Mouse (Mus musculus): ENCODE data around the gene Mat2a.
"Not testable (repeated sequence)": the region's sequence is repeated elsewhere in the genome, so short reads cannot be mapped to it uniquely, and the experiment has no call there.

The Mat2a gene

DNA sequence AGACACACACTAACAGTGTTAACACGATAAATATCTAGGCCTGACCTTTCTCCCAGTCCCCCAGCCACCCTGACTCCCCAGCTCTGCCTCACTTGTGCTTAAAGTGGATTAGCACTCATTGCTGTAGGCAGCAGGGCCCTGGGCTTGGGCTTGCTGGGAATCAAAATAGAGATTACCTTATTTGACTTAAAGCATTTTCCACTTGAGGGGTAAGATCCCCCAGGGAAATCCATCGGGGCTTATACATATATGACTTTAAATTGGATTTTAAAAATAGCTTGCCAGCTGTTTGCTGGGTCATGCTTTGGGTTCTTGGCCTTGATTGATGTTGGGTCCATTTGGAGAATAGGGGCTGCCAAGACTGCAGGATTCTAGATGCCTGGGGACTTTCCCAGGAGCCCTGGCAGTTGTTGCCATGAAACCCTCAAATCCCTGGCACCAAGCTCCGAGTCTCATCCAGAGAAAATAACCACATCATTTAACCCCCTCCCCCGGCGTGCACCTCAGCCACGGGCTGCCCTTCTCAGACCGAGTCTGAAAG, 15.5 kb upstream of the Mat2a start:
- DNase-seq, result no peak

DNA sequence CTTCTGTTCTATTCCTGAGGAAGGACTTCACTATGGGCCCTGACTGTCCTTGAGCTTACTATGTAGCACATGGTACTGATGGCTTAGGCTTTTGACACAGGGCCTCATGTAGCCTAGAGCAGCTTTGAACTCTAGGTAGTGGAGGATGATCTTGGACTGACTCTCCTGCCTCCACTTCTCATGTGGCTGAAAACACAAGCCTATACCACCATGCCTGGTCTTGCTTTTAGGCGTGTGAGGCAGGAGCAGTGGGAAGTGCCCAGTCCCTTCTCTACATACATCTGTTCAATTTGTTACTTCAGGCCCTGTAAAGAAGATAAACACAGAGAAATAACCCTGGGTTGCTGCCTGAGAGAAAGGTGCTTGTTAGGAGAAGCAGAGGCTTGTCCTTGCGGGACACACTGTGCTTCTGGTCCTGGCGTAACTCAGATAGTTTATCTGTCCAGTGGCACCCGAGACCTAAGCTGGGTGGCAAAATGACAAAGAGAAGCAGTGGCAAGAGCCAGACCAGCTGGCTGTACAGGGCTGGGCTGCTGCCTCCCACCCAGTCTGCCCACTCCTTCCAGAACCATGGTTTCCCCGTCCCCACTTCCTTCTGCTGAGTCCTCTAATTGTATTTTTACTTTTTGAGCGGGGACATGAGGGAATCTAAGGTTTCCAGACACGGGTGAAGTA, 14.9 kb upstream of the Mat2a start:
- DNase-seq, result no peak

DNA sequence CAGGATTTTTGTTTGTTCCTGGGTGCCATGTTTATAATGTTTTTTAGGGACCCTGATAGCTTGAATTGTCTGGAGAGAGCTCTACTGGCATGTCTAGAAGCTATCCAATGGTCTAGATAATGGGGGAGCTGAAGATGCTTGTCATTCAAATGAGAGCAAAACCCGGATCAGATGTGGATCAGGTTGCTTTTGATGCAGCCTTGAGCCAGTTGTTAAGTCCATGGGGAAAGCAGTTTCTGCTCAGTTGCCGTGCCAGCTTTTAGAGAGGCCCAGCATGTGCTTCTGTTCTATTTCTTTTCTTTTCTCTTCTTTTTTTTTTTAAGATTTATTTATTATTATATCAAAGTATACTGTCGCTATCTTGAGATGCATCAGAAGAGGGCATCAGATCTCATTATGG, 14.2 kb upstream of the Mat2a start:
- DNase-seq, result no peak

DNA sequence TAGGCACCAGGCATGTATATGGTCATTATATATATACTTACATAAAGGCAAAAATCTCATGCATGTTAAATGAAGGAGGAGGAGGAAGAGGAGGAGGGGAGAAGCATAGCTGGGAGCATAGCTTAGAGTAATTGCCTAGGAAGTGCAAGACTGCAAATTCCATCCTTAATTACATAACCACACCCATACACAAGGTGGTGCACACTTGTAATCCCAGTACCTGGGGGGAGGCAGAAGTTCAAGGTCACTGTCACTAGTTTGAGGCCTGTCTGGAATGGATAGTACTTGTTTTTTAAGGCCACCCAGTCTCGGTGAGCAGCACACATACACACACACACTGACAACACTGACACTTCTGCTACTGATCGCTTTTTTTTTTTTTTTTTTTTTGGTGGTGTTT, 13.0 kb upstream of the Mat2a start:
- DNase-seq, result no peak

DNA sequence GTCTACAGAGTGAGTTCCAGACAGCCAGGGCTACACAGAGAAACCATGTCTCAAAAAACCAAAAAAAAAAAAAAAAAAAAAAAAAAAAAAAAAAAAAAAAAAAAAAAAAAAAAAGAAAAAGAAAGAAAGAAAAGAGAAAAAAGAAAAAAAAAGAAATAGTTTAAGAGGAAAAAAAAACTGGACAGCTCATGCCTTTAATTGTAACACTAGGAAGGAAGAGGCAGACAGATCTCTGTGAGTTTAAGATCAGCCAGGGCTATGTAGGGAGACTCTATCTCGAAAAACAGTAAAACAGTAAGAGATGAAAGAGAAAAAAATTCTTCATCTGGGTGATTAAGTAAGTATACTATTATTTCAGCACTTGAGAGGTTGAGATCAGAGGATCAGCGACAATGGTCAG, 12.4 kb upstream of the Mat2a start:
- not testable (repeated sequence) for DNase-seq

DNA sequence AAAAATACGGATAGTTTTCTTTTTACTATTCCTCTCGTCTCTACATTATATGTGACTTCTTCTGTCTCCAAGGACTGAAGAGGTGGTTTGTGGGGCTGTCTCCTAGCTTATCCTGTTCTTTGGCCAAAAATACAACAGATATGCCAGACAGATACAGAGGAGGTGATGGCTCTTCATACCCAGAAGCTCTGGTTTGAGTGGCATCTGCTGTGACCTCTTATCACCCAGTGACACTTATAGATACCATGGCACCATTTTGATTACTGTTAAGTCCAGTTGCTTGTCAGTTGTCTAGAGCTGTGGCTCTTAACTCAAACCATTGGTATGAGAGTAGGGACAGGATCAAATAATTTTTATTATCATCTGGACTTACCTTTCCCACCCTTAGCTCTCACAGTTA, 8.1 kb upstream of the Mat2a start:
- no peak for DNase-seq

DNA sequence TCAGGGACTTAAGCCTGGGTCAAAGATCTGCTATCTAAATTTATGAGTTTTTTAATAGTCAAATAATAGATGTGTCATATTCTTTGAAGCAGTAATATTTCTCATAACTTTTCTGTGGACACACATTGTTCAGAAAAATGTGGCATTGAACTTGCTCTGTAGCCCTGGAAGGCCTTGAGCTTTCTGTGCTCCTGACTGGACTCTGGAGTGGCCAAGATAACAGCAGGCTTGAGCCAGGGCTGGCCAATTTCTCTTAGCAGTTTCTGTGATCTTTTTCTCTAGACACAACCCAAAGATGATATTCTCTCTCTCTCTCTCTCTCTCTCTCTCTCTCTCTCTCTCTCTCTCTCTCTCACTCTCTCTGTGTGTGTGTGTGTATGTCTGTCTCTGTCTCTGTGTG, 5.7 kb upstream of the Mat2a start:
- DNase-seq, result no peak

DNA sequence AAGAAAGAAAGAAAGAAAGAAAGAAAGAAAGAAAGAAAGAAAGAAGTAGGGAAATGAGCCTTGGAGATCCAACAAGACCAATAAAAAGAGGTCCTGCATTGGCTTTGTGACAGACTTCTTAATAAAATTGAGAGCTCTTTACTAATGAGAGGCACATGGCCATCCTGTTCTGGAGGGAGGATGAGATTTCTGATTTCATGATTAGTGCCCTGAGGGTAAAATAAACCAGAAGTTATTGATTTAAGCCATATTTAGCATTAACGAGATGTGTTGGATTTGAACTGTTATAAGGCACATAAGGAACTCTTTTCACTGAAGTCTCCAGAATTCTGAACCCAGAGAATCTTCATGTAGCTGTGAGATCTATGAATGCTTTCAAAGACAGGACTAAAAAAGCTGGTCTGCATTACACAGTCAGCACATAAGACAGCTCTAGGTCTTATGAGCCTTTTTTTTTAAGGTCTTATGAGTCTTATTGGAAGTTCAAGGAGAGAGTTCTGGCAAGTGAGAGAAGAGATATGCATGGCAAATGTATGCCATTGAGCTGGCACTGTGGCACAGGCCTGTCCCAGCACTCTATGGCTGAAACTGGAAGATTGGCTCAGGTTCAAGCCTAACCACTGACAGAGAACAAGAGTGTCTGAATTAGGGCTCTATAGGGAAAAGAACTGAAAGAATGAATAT, 3.7 kb upstream of the Mat2a start:
- no peak for DNase-seq

DNA sequence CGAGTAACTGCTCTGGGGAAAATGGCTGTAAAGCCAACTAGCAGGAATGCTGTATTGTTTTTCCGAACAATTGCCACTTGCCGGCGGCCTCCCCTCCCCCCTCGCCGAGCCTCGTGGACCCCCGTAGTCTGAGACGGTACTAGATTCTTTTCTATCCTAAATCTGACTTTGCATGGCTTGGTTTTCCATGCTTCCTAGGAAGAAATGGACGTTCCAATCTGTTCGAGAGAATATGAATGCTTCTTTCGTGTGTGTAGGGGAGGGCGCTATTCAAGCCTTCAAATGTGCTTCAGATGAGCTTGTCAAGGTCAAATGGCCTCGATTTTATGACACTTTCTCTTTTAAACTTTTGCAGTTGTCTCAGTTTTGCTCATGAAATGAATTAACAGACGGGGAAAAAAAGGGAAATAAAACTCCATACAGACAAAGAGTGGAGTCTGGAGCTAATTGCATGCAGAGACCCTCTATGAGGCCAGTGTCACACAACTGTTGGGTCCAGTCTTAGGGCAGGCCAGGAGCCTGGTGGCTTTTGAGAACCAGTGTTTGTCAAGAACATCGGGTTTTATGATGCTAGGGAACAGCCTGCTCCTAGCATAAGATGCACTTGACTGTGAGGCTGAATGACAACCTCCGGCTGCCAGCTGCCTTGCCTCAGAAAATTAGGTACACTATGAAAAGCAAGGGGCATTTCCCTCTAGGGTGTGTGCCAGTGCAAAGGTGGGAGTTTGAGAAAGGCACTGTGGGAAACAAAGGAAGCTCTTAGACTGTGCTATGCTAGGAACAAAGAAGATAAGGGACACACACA, 1.0 kb upstream of the Mat2a start:
- DNase-seq, result no peak

DNA sequence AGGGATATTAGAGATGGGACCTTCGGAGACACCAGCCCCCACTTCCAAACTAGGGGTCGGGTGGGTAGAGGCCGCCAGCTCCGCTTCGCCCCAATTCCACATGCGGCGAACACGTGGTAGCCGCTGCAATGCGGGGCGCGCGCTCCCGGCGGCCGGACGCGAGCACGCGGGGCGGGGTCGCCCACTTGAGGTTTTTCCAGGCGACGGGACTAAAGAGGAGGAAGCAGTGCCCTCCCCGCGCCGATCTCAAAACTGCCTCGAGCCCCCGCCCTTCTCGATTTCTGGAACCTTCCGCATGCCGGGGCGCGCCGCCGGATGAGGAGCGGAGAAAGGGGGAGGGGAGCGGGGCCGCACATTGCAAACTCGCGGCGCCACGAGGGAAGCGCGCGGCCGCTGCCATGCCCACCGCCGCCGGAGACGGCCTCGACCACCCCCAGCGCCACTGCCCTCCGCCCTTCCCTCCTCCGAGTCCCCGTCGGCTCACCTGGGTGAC, 450 bp downstream of the Mat2a start:
- peak; percentile 93 for DNase-seq

DNA sequence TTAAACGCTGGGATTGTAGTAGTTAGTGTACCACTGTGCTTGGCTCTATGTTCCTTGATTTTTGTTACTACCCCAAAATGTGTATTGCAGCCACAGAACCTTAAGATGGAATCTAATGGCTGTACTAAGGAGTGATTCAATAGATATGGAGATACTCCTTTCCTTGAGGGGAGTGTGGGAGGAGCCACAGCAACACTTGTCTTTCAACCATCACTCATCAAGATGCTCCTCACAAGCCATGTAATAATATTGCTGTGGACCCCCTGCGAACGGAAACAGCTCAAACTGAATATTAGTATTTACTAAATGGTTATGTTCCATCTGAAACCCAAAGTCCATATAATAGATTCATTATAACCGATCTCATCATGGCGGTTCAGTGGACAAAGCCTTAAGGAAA, 1.1 kb downstream of the Mat2a start:
- no peak for DNase-seq

DNA sequence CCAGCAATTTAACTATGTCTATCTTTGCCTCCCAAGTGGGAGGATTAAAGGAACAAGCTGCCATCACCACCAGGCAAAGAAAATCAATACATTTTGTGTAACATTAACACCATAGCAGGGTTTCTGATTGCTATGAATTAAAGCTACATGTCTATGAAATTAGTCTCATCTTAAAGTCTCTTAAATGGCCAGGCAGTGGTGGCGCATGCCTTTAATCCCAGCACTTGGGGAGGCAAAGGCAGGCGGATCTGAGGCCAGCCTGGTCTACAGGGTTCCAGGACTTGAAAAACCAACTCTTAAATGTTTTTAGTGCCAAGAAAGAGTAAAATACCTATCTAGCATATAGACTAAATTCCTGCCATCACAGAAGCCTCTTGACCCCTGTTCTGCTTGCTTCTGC, 7.2 kb downstream of the Mat2a start:
- DNase-seq, result no peak

DNA sequence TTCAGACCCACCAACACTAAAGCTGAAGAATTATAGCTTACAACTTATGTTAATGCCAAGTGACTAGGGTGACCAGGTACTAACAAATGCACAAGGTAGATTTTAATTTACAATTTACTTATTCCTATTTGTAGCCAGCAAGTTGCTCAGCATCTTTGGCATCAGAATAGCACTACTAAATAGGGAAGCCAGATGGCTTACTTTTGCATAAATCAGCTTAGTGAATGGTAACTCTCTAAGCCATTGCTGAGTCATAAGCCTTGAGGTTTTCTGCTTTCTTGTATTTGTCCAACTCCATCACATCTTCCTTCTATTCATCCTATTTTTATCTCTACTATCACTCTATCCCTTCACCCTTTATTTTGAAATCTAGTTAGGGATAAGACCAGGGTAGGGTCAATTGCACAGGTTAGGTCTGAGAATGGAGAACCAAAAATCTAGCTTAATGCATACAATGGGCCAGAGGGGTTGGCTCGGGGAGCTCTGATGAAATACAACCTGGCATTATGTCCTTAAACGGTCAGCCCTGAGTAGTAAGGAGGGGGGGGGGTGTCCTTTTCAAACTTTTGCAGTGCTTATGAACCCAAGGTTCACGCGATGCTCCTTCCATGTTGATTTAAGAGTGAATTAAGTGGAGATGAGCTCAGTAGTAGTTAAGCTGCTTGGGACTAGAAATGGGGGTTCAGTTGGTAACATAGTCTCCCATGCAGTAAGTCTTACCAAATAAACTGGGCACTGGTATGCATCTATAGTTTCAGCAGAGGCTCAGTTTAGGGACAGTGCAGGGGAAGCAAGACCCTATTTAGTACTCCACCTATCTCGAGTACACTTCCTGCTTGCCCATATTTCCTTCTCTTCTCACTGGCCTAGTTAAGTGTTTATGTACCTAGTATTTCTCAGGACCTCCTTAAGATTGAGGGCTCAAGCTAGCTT, 8.1 kb downstream of the Mat2a start:
- DNase-seq, result no peak

DNA sequence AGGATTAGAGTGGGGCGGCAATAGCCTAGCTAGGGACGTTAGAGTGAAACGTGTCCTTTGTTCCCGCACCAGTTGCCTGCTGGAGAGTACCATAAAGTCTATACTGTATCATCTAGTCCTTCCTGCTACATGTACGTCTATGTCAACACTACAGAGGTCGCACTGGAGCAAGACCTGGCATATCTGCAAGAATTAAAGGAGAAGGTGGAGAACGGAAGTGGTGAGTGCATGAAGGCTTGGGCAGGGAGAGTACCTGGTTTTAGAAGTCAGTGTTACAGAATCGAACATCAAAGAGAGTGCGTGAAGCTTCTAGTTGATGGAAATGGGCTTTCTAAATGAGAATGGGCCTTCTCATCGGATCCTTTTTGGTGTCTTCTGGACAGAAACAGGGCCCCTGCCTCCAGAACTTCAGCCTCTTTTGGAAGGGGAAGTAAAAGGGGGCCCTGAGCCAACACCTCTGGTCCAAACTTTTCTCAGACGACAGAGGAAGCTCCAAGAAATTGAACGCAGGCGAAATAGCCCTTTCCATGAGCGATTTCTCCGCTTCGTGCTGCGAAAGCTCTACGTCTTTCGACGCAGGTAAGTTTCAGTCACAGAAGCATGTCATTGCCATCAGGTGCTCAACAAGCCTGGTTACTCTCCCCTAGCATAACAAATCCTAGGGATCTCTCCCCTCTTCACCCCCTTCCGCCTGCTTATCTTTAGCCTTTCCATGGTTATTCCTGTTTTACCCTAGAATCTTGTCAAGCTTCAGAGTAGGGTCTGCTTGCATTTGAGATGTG, 10.1 kb downstream of the Mat2a start:
- no peak for DNase-seq

DNA sequence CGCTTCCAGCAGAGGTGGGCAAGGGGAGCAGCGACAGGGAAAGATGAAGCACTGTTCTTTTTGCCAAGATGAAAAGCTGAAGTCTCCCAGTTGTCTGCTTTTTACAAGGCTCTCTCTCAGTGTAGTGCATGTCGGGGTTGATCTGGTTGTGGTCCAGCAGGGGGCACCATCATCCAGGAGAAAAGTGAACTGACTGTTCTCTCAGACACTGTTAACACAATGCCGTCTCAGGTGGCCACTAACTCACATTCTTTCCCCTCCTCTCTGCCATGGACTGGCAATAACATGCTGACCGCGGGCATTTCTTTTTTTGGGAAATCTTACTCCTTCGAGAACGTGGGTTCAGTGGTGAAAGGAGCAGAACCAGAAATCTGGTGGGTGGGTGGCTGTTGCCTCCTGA, 11.3 kb downstream of the Mat2a start:
- peak; percentile 87 for DNase-seq

DNA sequence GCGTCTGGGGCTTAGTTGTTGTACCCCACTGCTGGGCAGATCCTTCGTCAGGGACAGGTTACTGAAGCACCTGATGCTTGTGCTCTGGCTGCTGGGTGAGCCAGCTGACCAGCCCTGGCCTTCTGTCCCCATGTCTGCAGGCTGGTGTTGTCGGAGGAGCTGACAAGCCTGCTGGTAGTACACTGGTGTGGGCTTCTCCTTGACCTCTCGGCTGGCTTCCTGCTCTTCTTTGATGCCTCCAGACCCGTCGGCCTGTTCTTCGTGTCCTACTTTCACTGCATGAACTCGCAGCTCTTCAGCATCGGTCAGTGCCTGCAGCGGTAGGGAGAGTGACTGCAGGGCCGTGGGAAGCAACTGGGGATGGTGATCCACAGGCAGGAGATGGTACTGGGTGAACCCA, 13.7 kb downstream of the Mat2a start:
- DNase-seq, result no peak

DNA sequence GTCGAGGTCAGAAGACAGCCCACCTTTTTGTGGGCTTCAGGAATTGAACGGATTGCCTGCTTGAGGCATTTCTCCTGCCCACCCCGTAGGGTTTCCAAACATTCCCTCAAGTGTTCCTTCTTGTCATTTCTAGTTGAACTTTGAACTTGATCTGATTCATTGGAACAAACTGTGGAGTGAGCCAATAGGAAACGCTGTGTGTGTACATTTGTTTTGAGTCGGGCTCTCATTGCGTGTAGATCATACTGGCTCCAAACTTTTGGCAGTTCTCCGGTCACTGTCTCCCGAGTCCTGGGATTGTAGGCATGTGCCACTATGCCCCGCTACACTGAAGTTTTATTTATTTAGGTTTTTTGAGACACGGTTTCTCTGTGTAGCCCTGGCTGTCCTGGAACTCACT, 18.5 kb downstream of the Mat2a start:
- no peak for DNase-seq

DNA sequence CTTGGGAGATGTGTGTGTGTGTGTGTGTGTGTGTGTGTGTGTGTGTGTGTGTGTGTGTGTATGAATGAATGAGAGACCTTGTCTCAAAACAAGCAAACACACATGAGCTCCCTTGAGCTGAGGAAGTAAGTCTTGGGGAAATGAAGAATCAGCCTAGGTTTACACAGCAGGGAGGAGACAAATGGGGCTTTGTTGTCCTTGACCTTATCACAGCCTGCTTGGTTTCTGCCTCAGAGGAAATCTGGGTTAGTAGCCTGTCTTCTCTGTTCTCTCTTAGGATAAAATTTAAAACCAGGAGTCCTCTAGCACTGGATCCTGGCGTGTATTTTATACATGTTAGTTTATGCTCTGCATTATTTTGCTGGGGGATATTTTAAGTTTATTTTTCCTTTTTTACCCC, 19.6 kb downstream of the Mat2a start:
- DNase-seq, result no peak

DNA sequence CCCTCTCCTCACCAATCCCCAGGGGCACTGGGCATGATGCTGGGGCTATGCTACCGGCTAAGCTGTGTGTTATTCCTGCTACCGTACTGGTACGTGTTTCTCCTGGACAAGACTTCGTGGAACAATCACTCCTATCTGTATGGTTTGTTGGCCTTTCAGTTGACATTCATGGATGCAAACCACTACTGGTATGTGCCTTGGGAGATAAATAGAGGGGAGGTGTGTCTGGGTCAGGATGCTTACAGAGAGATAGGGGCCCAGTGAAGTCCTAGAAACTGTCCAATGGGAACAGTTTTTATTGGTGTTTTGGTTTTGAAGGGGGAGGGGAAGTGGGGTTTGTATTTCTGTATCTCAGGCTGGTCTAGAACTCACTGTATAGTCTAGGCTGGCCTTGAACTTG, 21.1 kb downstream of the Mat2a start:
- DNase-seq, result no peak

DNA sequence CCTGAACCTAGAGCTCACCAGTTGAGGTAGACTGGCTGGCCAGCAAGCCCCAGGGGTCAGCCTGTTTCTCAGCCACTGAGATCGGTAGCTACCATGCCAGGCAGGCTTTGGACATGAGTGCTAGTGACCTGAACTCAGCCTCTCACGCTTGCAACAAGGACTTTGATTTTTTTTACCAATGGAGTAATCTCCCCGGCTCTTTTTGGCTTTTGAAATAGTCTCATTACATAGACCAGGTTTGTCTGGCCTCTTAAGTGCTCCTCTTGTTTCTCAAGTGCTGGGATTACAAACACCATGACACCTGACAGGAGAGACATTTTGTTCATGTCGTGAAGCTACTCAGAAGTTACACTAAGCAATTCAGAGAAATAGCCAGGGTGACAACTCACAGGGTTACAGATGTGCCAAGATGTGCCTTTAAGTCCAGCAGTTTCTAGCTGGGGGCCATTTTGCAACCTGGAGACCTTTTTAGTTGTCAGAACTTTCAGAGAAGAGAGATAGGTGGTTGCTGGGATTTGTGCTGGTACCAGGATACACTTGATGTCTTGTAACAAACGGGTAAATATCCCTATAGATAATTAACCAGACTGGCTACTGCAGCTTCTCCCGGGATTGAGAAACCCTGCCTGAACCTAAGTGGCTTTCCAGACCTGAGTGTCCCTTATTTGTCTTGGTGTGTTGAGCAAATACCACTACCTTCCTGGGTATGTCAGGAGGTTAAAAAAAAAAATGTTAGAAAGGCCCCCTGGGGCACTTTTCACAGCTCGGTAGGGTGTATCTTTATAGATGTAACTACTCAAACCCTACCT, 23.2 kb downstream of the Mat2a start:
- DNase-seq, result no peak

DNA sequence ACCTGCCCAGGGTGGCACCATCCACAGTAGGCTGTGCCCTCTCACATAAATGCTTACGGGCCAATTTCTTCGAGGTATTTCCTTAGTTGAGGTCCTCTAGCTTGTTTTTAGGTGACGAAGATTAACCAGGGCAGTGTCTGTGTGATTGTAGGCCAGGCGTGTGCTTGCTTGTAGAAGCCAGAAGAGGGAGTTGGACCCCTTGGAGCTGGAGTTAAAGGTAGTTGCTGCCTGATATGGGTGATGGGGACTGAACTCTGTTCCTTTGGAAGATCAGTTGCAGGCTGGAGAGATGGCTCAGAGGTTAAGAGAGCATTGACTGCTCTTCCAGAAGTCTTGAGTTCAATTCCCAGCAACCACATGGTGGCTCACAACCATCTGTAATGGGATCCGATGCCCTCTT, 24.2 kb downstream of the Mat2a start:
- DNase-seq, result no peak

All from lung, postnatal 14 days (tissue).